Mouse (Mus musculus): Measurements from ENCODE around the gene Etnk1.
"Not testable (repeated sequence)": the region's sequence is repeated elsewhere in the genome, so short reads cannot be mapped to it uniquely, and the experiment has no call there.

Gene Etnk1

DNA sequence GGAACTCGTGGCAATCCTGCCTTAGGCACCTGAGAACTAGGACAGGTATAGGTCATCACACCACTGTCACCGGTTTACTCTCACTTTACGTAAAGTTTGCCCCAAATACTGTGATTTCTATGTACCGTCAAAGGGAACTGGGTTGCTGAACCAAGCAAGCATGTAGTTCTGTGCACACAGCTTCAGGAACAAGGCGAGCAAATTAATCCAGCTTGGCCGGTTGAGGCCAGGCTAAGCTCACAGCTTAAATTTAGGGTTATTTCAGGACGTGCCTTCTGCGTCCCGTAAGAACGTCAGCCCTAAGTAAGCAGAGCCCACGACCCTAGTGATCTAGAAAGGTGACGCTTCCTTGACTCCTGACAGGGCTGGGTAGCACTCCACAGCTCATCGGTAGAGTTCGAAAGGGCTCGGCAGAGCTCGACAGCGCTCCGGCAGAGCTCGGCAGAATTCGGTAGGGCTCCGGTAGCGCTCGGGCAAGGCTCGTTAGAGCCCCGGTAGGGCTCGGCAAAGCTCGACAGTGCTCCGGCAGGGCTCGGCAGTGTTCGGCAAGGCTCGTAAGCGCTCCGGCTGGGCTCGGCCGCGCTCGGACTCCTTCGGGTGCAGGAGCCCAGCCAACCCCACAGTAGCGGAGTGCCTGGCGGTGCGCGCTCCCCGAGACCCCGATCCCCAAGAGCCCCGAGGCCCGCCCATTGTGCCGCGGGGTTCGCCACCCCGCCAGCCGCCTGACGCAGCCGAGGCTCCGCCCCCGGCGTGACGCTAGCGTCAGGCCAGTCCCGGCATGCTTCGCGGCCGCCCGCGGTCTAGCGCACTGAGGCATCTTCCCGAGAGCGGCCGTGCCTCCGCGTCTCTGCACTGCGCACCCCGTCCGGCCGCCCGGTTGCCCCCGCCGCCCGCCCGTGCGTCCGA lies at the start of gene Etnk1:
Gene Etnk1 (plus strand): TSS at position 770 of the 906 bp plus-strand sequence.
- peak; percentile 95 to 97 for DNase-seq (ENCODE audit: low spot score in 2 of 2)

DNA sequence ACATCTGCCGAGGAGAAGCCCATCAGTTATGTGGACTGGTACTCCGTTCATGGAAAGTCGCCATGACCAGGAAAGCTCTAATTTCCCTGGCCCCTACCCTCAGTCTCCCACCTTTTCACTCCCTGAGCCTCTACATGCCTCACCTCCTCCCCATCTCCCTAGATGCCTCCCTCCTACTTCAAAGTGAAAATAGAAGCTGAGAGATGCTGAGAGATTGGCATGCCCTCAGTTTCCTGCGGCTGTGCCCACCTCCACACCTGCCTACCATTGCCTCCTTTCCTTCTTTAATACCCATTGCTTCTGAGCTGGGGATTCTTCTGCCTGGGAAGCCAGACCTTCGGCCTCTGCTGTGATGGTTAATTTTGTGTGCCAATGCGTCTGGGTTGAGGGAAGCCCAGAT lies 47.7 kb upstream of the Etnk1 start:
- no peak for DNase-seq (ENCODE audit: low spot score in 2 of 2)

DNA sequence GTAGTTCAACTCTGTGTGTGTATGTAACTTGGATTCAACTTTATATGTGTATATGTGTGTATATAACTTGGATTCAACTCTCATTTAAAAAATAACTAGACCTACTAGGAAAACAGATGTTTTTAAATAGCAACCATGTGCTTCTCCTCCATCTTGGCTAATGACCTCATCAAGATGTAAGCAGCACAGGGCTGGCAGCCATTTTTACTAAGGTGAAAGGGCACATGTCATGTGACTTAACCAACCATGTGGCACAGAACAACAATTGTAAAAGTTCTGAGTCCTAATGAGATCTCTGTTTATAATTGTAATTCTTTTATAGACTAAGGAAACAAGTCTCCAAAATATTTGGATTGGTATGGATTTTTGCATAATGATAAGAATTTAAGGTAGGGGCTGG lies 41.3 kb upstream of the Etnk1 start:
- DNase-seq (ENCODE audit: low spot score in 2 of 2): no peak

DNA sequence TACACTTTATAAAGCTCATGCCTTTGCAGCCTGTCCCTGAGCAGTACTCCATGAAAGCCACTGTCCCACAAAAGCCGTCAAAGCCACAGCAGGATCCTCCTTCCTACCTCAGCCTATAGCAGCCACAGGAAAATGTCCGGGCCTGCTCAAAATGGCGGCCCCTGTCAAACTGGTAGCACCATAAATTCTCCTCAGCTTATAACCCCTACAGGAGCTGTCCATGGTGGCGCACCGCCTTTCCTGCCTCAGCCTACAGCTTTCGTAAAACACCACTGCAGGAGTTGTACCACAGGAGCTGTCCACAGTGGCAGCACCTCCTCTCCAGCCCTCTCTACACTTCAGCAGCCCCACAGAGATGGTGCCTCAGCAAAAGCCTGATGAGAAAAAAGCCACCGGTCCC lies 37.6 kb upstream of the Etnk1 start:
- DNase-seq (ENCODE audit: low spot score in 2 of 2): no peak

DNA sequence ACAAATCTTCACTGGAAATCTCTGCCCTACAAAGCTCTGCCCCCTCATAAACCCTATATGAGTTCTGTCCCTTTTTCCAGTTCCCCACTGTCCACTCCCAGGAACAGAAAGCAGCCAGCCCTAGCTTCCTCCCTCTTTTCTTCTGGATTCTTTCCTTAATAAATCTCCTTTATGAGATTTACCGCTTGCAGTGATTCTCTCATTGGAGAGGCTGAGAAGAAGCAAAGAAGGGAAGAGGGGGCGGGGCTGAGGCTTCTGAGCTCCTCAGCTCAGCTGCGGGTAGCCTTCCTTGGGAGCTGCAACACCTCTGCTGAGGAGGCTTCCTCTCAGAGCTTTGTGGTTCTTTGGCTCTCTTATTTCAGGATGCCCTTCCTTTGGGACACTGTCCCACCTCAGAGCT lies 37.1 kb upstream of the Etnk1 start:
- DNase-seq (ENCODE audit: low spot score in 2 of 2): no peak

DNA sequence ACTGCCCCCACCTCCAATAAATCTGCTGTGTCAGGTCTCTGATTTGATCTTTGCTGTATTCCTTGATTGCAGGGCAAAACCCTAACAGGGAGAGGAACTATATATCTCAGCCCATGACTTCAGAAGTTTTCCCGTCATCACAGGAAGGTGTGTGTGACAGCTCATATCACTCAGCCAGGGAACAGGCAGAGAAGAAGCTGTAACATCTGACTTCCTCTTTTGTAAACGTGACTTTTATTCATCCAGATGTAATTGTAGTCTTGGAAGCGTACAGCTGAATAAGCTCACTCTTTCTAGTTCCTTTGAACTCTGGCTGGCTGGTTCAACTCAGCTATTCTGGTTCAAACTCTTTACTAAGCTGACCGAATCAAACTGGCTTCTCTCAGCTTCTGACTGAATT lies 36.6 kb upstream of the Etnk1 start:
- DNase-seq (ENCODE audit: low spot score in 2 of 2): no peak

DNA sequence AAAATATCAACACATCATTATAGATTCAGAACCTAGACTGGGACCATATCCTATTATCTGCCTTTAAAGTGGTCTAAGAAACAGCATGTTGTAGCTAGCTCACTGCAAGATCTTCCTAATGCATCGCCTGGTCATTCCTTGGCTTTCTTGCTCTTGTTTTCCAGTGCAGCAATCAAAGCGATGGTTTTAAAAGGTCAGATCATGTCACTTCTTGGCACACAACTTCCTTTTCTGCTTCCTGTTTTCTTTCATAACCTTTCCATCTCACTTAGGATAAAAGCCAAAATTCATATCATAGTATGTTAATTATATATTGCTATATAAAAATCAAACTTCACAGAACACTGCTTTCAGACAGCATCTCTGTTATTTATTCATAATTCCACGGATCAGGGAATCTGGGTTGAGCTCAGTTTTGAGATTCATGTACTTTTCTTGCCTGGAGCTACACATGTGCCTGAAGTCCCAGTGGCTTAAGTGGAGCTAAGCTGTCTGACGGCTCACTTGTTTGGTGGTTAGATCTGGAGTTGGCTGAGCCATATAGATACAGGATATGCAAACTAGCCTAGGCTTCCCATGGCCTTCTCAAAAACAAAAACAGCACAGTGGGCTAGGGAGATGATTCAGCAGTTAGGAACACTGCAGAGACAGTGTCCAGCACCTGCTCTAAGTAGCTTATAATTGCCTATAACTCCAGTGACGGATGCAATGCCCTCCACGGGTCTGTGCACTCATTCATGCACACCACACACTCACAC lies 34.9 kb upstream of the Etnk1 start:
- DNase-seq (ENCODE audit: low spot score in 2 of 2): no peak

DNA sequence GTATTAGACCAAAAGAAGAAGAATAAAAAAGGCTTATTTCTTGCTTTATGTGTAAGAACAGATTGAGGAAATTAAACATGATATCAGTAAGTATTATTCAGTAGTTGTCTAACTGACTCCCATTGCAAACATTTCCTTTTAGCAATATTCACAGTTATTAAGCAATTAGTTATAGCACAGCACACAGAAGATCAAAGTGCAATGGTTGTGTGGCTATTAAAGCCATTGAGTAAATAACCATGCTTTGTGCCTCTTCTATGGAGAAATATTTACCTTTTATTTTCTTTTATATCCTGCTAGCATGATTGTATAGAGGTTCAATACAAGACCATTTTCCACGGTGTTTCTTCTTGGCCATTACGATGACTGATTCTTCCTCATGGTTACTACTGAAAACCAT lies 33.9 kb upstream of the Etnk1 start:
- DNase-seq (ENCODE audit: low spot score in 2 of 2): no peak

DNA sequence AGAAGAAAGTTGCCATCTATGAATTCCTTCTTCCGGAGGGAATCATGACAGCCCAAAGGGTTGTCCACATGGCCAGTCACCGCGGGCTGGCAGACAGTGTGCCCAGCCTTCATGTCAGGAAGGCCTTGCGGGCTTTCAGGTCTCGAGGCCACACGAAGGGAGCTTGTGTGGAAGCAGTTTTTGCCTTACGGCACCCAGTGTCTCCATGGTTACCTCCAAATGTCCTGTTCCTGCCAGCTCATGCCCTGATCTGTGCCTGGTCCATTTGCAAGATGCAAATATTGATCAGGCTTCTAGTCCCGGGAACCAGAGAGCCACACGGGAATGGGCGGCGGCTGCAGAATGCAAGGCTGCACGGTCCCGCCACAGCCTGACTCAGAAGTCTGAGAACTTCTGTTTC lies 31.9 kb upstream of the Etnk1 start:
- DNase-seq (ENCODE audit: low spot score in 2 of 2): no peak

DNA sequence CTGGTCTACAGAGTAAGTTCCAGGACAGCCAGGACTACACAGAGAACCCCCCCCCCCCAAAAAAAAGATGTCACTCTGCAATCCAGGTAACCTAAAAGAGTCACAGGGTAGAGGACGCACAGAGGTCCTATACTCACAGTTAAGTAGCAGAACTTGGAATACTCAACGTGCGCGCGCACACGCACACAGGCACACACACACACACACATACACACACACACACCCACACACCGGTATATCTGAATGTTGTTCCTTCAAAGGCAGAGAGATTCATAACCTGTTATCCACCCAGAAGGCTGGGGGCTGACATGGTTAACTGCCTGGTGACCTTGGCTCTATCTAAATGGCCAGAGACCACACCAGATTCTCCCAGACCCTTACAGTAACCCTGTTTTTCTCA lies 30.3 kb upstream of the Etnk1 start:
- no peak for DNase-seq (ENCODE audit: low spot score in 2 of 2)

DNA sequence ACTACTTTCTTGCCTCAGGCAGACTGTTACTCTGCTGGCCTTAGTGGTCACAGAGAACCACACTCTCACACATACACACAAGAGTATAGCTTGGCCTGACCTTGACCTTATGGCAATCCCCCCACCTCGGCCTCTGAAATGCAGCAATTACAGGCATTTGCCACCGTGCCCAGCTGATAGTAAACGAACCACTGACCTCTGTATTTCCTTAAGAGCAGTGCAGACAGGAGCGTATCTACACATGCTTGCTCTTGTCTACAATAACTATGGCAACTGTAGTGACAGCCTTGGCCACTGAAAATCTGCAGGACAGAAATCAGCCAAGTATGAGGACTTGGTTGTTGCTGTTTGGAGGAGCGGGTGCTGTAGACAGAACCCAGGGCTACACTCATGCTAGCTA lies 29.7 kb upstream of the Etnk1 start:
- DNase-seq (ENCODE audit: low spot score in 2 of 2): no peak

DNA sequence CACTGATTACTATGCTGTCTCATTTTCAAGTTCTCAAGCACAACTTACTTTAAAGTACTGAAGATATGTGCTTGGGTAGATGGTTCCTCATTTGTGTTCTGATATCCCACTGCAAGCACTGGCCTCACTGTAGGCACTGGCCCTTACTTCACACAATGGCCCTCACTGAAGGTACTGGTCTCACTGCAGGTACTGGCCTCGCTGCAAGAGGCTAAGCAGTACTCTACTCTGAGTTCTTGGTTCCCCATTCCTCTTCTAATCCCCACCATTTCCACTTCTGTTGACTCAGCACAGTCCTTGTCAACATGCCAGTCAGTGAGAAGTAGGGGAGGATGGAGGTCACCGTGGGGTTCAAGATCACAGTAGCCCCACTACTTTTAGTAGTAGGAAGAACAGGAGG lies 27.6 kb upstream of the Etnk1 start:
- no peak for DNase-seq (ENCODE audit: low spot score in 2 of 2)

DNA sequence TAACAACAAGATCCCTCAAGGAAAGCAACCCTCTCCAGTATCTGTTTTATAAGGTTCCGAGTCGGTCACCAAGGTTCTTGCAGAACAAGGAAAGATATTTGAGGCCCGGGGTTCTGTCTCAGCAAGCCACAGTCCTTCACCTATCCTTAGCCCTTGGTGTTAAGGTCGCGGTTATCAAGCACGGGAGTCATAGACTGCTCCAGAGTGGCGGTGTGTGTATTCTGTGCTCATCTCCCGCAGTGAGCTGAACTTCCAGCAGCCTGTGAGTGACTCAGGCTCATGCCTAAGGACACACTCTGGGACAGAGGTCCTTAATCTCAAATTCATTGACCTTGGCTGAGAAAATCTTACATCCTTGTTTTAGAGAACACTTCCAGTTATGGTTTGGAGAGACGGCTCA lies 26.1 kb upstream of the Etnk1 start:
- DNase-seq (ENCODE audit: low spot score in 2 of 2): no peak

DNA sequence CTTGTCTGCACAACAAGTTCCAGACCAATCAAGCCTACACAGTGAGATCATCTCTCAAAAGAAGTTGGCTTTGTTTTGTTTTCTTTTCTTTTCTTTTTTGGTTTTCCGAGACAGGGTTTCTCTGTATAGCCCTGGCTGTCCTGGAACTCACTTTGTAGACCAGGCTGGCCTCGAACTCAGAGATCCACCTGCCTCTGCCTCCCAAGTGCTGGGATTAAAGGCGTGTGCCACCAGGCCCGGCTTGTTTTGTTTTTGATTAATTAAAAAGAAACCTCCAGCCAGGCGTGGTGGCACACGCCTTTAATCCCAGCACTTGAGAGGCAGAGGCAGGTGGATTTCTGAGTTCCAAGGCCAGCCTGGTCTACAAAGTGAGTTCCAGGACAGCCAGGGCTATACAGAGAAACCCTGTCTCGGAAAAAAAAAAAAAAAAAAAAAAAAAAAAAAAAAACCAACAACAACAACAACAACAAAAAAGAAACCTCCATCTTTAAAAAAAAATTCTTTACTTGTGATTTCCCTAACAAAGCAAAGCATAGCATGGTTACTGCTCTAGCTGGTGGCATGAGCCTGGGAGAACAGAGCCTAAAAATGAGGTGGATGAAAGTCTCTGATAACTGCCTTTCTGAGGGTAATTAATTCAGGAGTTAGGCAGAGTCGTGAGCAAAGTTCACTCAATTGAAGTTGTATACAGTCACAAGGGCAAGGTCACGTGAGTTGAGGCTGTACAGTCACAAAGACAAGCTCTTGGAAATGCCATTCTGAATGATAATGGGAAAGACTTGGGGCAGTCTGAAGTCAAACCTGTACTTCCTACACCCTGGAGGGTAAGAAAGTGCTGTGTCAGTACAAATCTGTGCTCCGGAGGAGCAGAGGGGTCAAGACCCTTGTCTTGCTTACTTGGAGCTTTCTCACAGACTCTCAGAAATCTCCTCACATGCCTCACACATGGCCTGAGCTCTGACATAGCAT lies 25.1 kb upstream of the Etnk1 start:
- DNase-seq (ENCODE audit: low spot score in 2 of 2): not testable (repeated sequence)

DNA sequence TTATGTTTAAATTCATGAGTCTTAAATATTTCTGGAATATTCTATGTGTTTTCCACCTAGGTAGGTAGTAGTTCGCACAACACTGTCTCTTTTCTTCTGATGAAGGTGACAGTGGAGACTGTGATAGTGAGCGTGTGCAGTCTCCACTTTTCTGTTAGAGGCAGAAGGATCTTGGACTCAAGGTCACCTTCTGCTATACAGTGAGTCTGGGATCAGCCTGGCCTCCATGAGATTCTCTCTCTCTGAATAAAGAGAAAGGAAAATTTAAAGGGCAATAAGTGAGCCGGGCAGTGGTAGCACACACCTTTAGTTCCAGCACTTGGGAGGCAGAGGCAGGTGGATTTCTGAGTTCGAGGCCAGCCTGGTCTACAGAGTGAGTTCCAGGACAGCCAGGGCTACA lies 24.2 kb upstream of the Etnk1 start:
- DNase-seq (ENCODE audit: low spot score in 2 of 2): no peak

DNA sequence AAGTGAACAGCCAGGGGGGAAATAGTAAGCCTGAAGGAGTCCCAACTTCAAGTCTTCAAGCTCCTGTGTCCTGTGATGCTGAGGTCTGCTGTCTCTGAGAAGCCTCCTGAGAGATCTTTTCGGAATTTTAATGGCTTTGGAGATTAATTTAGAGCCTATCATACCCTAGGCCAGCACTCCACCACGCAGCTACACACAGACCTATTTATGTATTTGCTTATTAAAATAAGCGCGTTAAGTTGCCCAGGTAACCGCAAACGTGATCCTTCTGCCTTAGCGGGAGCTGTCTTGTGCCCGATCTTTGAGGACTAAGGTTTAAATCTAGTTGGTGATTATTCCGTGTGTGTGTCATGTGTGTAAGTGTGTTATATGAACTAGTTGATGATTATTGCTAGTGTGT lies 23.7 kb upstream of the Etnk1 start:
- DNase-seq (ENCODE audit: low spot score in 2 of 2): no peak

DNA sequence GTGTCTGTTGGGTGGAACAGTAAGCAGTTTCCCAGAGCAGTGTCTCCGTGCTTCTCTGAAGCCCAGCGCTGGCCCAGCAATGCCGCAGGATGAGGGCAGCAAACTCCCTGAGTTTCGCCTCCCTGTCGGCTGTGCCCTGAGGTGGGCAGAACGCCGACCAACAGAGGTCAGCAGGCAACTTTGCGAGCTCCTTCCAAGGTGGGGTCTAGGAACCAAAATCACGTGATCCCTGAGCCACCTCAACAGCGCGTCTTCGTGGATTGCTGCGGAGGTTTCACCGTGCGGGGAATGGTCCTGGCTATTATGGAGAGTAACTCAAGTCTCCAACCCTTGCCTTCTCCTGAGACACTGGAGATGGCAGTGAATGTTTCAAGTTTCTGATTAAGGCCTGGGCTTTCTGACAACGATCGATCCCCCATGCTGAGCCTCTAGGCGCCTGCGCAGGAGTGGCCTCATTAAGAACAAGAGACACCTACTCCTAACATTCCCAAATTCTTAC lies 23.2 kb upstream of the Etnk1 start:
- no peak for DNase-seq (ENCODE audit: low spot score in 2 of 2)

DNA sequence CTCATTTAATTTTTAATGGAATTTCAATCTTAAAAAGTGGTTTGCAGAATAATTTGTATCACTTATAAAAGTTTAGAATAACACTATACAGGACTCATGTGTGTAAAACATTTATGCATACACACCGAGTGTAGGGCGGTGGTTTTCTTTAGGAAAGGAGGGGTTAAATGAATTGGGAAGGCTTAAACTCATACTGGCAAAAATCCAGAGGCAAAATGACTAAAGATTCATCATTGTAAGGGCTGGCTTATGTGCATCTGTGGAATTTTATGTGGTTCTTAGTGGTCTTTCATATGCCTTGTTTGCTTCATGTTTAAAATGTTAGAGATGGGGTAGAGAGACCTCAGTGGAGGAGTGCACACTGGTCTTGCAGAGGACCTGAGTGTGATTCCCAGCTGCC lies 22.5 kb upstream of the Etnk1 start:
- no peak for DNase-seq (ENCODE audit: low spot score in 2 of 2)

DNA sequence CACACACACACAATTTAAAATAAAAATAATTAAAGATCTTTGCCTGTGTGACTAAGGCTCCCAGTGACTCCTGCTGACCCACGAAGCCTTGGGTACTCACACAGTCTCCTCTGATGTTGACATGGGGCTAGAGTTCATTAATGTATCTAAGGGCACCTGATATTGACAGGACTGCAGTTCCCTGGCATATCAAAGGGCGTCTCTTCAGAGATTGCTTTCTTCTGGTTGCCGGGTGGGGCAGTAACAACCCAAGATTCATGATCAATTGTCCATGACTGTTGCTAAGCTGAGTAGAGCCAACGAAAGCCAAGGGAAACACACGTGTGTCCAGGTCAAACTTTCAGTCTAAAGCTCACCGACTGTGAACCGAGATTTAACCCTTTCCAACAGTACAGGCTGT lies 22.0 kb upstream of the Etnk1 start:
- DNase-seq (ENCODE audit: low spot score in 2 of 2): no peak

DNA sequence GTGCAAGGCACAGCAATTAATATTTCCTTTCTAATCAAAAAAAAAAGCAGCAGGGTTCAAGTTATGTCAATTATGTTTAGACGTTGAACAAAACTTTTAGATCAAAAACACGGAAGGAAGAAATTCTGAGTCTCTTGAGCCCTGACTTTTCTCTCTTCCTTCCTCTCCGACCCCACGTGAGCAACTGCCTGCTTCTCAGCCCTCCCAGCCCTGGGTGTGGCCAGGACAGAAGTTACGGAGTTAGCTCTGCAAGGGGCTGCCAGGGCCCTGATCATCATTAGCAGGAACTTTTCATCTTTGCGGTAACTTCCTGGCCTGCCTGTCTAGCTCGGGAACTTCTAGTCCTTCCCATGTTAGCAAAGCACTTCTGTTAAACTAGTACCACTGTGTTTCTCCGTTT lies 20.3 kb upstream of the Etnk1 start:
- peak; percentile 68 to 76 for DNase-seq (ENCODE audit: low spot score in 2 of 2)

DNA sequence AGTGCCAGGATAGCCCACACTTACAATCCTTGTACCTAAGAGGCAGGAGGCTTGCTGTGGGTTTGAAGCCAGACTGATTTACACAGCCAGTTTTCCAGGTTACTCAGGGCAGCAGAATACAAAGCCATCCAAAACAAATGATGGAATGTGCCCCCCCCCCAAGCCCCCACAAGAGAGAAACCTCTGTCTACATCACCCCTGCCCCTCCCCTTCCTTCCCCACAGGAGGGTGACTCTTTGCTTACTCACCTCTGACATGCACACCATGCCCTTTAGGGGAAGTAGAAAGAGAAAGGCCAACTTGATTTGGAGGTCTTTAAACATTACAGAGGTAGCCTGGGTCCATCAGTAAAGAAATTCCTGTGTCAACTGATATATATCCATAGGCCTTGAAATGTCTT lies 18.2 kb upstream of the Etnk1 start:
- DNase-seq (ENCODE audit: low spot score in 2 of 2): no peak

DNA sequence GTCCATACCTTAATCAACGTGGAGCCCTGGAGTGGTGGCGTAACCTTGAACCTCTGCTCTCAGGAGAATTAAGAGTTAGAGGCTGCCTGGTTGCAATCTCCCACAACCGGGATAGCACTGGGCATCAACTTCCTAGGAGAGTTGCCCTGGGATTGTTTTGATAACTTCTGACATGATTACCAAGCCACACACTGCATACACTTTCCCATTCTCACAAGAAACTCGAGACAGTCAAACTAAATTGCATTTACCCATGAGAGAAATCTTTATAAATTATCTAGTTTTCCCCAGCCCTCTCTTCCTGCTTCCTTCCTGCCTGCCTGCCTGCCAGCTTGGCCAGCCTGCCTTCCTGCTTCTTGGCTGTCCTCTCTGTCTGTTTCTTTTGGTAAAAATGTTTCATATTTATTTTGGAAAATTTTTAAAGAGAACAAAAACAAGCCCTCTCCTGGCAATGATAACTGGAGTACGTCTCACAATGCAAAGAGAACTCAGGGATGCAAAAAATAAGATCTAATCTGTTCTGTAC lies 17.2 kb upstream of the Etnk1 start:
- no peak for DNase-seq (ENCODE audit: low spot score in 2 of 2)
